Mouse (Mus musculus): ENCODE data around the gene Pias1.
A peak's percentile ranks its signal among the peaks of the same experiment; 100 is the strongest.

Pias1 gene

DNA sequence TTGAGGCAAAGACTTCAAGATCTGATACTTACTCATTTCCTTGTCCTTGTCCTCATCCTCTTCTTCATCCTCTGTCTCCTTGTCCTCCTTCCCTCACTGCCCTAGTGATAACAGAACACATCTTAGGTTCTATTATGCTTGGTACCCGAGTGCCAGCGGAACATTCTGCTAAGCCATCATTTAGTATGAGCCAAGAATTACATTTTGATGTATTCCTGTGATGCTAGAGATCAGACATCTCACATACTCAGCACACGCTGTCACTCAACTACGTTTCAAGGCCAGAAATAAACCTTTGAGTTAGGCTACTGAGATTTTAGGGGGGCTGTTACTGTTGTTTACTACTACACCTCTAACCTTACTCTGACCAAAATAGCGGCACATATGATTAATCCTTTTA lies at the start of gene Pias1:
TSS of gene Pias1 (minus strand) at position 101 of the 400 bp plus-strand sequence.
- no peak for DNase-seq

DNA sequence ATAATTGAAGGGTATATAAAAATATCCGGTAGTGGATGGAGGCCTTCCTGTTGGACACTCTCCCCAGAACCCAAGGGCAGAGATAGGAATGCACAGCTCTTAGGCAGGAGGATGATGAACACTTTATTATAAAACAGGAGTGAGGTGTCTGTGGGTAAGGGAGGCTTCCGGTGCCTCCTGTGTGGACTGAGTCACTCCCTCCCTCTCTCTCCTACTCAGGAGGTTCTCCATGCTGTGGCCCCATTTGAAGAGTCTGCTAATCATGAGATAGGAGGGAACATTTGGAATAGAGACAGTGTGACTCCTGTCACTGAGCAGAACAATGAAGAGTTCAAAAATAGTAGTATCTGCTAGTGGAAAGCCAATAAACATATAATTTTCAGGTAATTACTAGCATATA lies 47.7 kb upstream of the Pias1 start:
- no peak for DNase-seq

GRCm38 (mm10) chr9:63031011-63031782 lies 43.5 kb upstream of the Pias1 start:
- DNase-seq = no peak

- no peak for DNase-seq
Observed at GRCm38 (mm10) chr9:63022486-63022885, 34.8 kb upstream of the Pias1 start.

DNA sequence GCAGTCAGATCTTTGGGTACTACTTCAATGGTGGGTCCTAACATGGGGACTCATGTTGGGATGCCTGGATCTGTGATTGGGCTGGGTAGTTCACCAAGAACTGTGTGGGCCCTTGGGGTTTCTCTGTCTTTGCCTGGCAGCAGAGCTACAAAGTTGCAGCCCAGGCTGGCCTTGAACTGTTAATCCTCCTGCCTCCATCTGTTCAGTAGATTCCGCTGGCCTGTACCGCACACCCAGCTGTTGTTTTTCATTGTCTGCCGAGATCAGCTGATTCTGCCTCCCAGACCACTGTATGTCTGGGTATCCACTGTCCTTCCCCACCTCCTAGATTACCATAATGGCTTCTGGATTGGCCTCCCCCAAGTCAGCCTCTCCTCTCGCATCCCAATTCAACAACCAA lies 19.6 kb upstream of the Pias1 start:
- no peak for DNase-seq

GRCm38 (mm10) chr9:63006081-63006820 lies 18.5 kb upstream of the Pias1 start:
- DNase-seq = no peak

- no peak for DNase-seq
Observed at GRCm38 (mm10) chr9:62998561-62998960, 10.8 kb upstream of the Pias1 start.

GRCm38 (mm10) chr9:62997626-62998025 lies 9.9 kb upstream of the Pias1 start:
- no peak for DNase-seq

DNA sequence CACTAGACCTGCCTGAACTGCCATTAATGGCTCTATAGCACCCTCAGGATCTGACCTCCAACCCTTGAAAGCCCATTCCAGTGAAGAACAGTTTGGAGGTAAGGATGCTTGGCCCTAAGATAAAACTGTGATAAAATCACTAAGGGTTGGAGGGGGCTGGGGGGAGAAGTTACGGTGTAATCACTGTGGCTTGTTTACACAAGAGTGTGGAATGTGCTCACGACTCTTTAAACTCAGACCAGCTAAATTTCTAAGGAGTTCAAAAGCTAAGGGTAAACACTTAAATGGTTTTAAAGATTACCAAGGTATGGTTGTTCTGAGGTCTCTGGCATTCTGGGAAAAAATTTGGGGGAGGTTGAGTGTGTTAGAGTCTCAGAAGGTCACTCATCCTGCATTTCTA lies 7.5 kb upstream of the Pias1 start:
- no peak for DNase-seq

- no peak for DNase-seq
Observed at GRCm38 (mm10) chr9:62990134-62990533, 2.4 kb upstream of the Pias1 start.

DNA sequence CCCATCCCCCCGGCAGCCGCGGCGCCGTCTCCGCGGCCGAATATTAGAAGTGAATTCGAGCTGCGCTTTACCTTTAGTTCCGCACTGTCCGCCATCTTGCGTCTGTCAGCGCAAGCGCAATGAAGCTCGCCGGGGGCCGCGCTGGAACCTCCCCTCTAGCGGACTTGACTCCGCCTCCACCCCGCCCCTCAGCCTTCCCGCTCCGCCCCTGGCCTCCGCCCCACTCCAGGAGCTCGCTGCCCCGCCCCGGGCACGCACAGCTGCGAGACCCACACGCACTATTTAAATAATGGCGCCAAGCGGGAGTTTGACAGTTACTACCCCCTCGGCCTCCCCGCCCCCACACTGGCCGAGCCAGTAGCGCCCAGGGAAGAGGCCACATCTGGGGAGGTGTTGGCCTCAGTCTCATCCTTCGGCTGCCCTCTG lies 6.9 kb downstream of the Pias1 start:
- DNase-seq = peak; percentile 99

DNA sequence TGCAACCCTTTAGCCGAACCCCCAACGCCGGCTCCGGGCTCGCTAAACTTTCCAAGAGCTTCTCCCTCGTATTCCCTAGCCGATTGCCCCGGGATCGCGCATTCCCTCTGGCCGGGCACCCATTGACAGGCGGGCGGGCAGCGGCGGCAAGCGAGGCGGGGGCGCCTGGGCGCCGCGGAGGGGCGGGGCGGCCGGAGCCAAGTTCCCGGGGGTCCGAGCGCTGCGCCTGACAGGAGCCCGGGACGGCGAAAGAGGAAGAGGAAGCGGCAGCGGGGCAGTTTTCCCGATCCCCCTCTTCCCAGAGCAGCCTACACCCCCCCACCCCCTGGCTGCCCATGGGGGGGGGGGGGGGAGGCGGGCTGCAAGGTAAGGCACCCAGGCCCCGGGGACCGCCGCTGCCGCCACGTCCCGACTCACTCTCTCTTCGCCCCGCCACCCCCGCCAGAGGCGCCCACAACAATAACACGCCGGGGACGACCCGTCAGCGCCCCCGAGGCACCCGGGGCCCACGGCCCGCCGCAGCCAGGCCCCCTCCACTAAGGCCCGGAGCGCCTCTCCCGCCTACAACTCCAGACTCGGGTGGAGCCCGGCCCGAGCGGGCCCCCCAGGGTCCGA lies 7.5 kb downstream of the Pias1 start:
- DNase-seq = peak; percentile 86

- DNase-seq = peak; percentile 16
Observed at GRCm38 (mm10) chr9:62979461-62980161, 8.1 kb downstream of the Pias1 start.

- no peak for DNase-seq
Observed at GRCm38 (mm10) chr9:62977152-62977551, 10.6 kb downstream of the Pias1 start.

GRCm38 (mm10) chr9:62975830-62976229 lies 11.9 kb downstream of the Pias1 start:
- DNase-seq = no peak

GRCm38 (mm10) chr9:62974439-62974838 lies 13.3 kb downstream of the Pias1 start:
- peak; percentile 53 for DNase-seq

DNA sequence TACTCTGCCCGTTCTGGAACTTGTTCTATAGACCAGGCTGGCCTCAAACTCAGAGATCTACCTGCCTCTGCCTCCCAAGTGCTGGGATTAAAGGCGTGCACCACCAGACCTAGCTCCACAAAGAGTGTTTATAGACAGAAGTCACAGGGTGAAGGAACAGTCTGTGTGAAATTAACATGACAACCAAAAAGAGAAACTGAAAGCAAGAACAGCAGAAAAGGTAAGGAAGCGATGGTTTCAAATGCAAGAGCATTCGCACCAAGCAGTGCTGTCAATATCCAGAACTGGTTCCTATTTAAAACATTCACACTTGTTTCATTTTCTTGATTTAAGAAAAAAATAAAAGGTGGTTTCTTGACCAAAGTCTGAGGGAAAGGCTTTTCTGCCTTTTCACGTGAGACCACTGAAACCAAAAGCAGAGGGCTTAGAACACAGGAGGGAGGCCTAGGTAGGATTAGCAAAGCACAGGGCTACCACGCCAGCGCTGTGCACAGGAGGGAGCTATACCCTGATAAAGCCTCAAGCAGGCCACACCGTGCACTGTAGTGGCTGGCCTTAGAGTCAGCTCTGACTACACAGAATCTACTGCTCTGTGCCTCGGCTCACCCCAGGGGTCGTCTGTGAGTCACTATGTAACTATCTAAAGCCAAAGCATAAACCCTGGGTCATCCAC lies 15.5 kb downstream of the Pias1 start:
- peak; percentile 48 for DNase-seq

DNA sequence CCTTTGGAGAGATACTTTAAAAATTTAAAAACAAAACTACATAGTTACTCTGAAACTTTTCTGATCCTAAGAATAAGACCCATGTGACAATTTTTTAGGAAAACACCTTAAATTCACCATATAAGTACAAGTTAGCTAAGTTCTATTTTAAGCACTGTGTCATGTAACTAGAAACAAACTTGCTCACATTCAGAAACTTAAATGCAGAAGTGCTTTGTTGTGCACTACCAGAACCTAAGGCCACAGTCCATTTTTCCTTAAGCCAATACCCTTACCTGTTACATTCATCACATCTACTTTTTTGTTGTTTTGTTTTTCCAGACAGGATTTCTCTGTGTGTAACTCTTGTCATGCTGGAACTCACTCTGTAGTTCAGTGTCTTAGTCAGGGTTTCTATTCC lies 17.4 kb downstream of the Pias1 start:
- DNase-seq = no peak

GRCm38 (mm10) chr9:62966018-62966417 lies 21.7 kb downstream of the Pias1 start:
- no peak for DNase-seq

DNA sequence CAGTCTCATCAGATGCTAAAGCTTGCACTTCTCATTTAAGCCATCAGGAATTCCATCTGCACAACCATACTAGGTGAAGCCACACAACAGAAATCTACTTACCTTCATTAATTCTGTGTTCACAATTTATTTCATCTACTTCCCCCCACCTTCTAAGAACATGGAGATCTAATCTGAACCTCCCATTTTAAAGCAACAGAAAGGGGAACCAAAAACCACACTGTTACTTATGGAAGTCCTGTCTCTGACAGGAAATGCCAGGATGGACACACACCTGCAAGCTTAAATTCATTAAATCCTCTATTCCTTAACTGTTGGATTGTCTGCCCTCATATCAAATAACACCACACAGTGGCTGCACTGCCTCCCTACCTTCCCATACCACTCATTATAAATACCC lies 35.0 kb downstream of the Pias1 start:
- no peak for DNase-seq

- DNase-seq = no peak
Observed at GRCm38 (mm10) chr9:62945346-62945745, 42.4 kb downstream of the Pias1 start.

DNA sequence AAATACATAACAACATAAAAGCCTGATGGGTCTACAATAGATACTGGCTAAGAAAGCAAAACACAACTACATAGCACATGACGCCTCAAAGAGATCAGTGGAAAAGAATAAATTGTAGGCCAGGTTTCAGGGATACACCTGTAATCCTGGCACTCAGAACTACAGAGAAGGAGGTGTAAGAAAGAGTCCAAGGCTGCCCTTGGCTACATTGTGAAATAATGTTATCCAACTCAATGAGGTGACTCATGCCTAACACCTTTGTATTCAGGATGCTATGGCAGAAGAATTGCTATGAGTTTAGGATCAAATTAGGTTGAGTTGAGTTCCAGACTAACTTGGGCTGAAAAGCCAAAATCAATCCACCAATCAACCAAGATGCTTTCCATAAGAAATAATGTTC lies 43.7 kb downstream of the Pias1 start:
- DNase-seq = no peak

GRCm38 (mm10) chr9:62940966-62941365 lies 46.8 kb downstream of the Pias1 start:
- no peak for DNase-seq
